17 mouse cellular contexts compared by ENCODE assay signal in genomic region chr19:38430475-38430874, GRCm38 (mm10). TPM values are rescaled to one million over a fixed set of nuclear protein-coding genes. Genes with fewer than 3 reads are reported as not detected.
"Had no signal": no experiment of that assay in that cellular context is flagged by ENCODE, and none has a peak within 500 bp of the region (broad histone marks: within the 10 kb centered on the region; RNA-seq: fewer than 3 reads in every experiment).

No protein-coding gene starts in this region.

- H3K27ac ChIP-seq: kidney, embryonic 15.5 days; liver, embryonic 14.5 days; midbrain, embryonic 10.5 days; midbrain, embryonic 13.5 days; neural tube, embryonic 13.5 days had no signal

- H3K4me3 ChIP-seq: kidney, embryonic 15.5 days; megakaryocyte, embryonic 14.5 days; midbrain, embryonic 10.5 days; midbrain, embryonic 13.5 days; myocyte; neural tube, embryonic 13.5 days had no signal

- DNase-seq: kidney, postnatal 10 days; kidney, postnatal 36 days; liver, postnatal 0 days; lung, embryonic 14.5 days; retina, postnatal 1 day; right cerebral cortex, postnatal 25 days; thymus, adult 18-20 months; thymus, postnatal 36 days had no signal

RNA-seq across cellular contexts. Expression of gene Plce1, which starts 50.4 kb away (rescaled TPM):
- total RNA-seq: monocyte, adult 5-6 weeks; neutrophil, adult 5-6 weeks had no signal
